Mouse (Mus musculus) megakaryocyte, embryonic 14.5 days (primary cell): ENCODE measurements around the gene Hoxb2.

Experiments
- FLI1 ChIP-seq: IDR thresholded peaks from 2 replicates; pipeline ENCODE4 v1.6.1; 2012; ENCODE audit warnings: low read length, inconsistent platforms, mixed read lengths
- GATA1 ChIP-seq: IDR thresholded peaks from 3 replicates; pipeline ENCODE4 v1.6.1; 2012; ENCODE audit warnings: mixed read lengths, low read length, inconsistent platforms, borderline replicate concordance

DNA sequence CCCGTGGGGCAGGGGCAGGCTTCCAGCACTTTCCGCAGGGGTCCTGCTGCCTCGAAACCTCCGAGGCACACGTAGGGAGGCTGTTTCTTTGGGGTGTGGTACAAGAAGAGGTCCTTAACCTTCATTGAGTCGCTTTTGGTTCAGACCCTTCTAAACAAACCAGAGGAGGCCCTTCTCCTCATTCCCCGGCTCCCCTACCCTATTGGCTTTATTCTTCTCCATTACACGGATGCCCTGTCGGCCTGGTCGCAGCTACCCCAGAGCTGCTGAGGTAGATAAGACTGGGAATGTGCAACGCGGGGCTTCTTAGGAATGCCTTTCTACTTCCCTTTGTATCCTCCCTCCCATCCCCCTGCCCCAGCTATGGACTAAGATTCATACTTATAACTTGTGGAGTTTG, 23.6 kb upstream of the Hoxb2 start:
- TF ChIP-seq GATA1, result no peak
- TF ChIP-seq FLI1, result no peak
